Mouse (Mus musculus): ENCODE data around the gene Slc12a4. TPM values are rescaled to one million over a fixed set of nuclear protein-coding genes. Genes with fewer than 3 reads are reported as not detected.
A peak's percentile ranks its signal among the peaks of the same experiment; 100 is the strongest.

Gene Slc12a4
- polyA plus RNA-seq, 2 experiments = 46.0 to 116 TPM

DNA sequence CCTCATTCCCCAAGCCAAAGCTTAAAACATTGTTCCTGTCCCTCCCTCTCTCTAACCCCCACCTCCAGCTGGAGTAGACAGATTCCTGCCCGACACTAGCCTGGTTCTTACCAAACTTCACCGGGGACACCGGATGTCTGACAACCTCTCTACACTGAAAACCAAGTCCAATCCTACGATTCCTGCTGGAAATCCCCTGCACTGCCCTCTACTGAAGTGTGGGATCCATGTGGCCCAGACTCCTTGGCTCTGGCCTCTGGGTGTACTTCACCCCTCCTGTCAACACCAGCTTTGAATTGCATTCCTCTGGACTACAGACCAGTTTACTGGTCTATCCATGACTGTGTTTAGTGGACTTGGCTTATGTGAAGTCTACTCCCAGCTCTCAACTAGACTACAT is 9.3 kb downstream of the Slc12a4 start:
- Histone ChIP-seq H3K4me1 (ENCODE audit: control insufficient read depth, insufficient read depth, low read length) (no peaks in the 10 kb centered on the region), H3K9me3 (ENCODE audit: control insufficient read depth, low read length) (no peaks in the 10 kb centered on the region), H3K36me3 (ENCODE audit: control insufficient read depth, insufficient read depth, low read length) (peaks cover 79% of the 10 kb centered on the region), H3K27me3 (ENCODE audit: control insufficient read depth, insufficient read depth, low read length) (no peaks in the 10 kb centered on the region), H3K4me3 (replicated peaks; ENCODE audit: low read length) (no peak overlapping the region), H3K9ac (ENCODE audit: low read depth, low read length, severe bottlenecking) (no peak overlapping the region), H3K27ac (replicated peaks; ENCODE audit: low read depth, low read length) (no peak overlapping the region), H3K4me2 (replicated peaks; ENCODE audit: low read depth, low read length, severe bottlenecking) (no peak overlapping the region)
- ATAC-seq (ENCODE audit: low FRiP score, low read depth) (no peak), DNase-seq (ENCODE audit: low spot score) (no peak)
- no peak for TF ChIP-seq POLR2A (IDR thresholded peaks at IDR 0.05; ENCODE audit: borderline replicate concordance, extremely low read depth, insufficient read depth, insufficient read length)
- 90% methylated on average over 4 of the region's 4 CpGs for WGBS

DNA sequence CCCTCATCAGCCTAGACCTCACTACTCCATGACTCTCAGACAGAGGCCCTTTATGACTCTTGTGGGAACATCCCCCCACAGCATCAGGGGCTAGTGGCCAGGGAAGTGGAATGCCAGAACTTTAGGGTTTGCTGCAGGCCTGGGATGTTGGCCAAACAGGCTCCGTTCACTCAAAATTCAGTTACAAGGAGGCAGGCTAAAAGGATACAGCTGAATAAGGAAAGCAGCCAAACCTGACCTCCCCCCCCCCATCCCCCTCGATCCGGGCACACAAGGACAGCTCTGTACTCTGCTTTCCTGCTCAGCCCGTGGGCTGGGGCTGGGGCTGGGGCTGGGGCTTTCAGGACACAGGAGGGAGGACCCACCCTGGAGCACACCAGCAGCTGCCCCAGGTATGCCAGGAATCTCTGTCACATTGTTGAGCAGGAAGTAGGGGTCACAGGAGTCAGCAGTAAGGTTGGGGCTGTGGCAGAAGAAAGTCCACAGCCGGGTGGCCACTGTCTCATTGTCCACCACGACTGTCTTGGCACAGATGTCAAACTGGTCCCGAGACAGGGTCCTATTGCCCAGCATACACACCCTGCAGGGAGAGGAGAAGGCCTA is 14.7 kb downstream of the Slc12a4 start:
- ATAC-seq (ENCODE audit: low FRiP score, low read depth) = peak; percentile 70
- Histone ChIP-seq H3K27me3 (ENCODE audit: control insufficient read depth, insufficient read depth, low read length) (no peaks in the 10 kb centered on the region), H3K4me2 (replicated peaks; ENCODE audit: low read depth, low read length, severe bottlenecking) (peak overlapping the region; percentile 18; the same call in 1 of the 2 replicates), H3K9me3 (ENCODE audit: control insufficient read depth, low read length) (no peaks in the 10 kb centered on the region), H3K27ac (replicated peaks; ENCODE audit: low read depth, low read length) (peak overlapping the region; percentile 72), H3K4me3 (replicated peaks; ENCODE audit: low read length) (no peak overlapping the region), H3K4me1 (ENCODE audit: control insufficient read depth, insufficient read depth, low read length) (peaks cover 14% of the 10 kb centered on the region), H3K9ac (ENCODE audit: low read depth, low read length, severe bottlenecking) (no peak overlapping the region), H3K36me3 (ENCODE audit: control insufficient read depth, insufficient read depth, low read length) (peaks cover 95% of the 10 kb centered on the region)
- no peak for TF ChIP-seq POLR2A (IDR thresholded peaks at IDR 0.05; ENCODE audit: borderline replicate concordance, extremely low read depth, insufficient read depth, insufficient read length)
- DNase-seq (ENCODE audit: low spot score) = peak; percentile 67
- 29% methylated on average over 7 of the region's 7 CpGs for WGBS

DNA sequence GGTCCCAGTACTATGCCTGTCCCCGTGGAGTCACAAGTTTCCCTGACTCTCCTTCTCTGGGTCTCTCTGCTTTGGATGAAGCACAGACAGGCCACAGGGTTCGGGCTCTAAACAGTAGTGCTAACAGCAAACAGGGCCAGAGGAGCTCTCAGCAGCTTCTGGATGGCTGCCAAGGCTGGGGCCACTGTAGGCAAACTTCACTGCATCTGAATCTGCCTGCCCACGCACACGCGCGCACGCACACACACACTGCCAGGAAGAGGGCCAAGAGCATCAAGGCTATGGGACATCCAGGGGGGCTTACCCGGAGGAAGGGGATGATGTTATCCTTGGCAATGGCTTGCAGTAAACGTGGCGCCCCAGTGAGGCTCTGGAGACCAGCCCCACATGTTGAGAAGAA is 16.5 kb downstream of the Slc12a4 start:
- peaks cover 97% of the 10 kb centered on the region for H3K36me3 ChIP-seq (ENCODE audit: control insufficient read depth, insufficient read depth, low read length)
- H3K9me3 ChIP-seq (ENCODE audit: control insufficient read depth, low read length) = no peaks in the 10 kb centered on the region
- H3K27me3 ChIP-seq (ENCODE audit: control insufficient read depth, insufficient read depth, low read length) = no peaks in the 10 kb centered on the region
- TF ChIP-seq POLR2A (IDR thresholded peaks at IDR 0.05; ENCODE audit: borderline replicate concordance, extremely low read depth, insufficient read depth, insufficient read length) = no peak
- WGBS = 72% methylated on average over 10 of the region's 10 CpGs
- H3K27ac ChIP-seq (replicated peaks; ENCODE audit: low read depth, low read length) = no peak overlapping the region
- no peak overlapping the region for H3K9ac ChIP-seq (ENCODE audit: low read depth, low read length, severe bottlenecking)
- no peak overlapping the region for H3K4me2 ChIP-seq (replicated peaks; ENCODE audit: low read depth, low read length, severe bottlenecking)
- peak; percentile 61 for DNase-seq (ENCODE audit: low spot score)
- no peak for ATAC-seq (ENCODE audit: low FRiP score, low read depth)
- no peak overlapping the region for H3K4me3 ChIP-seq (replicated peaks; ENCODE audit: low read length)
- peaks cover 14% of the 10 kb centered on the region for H3K4me1 ChIP-seq (ENCODE audit: control insufficient read depth, insufficient read depth, low read length)

DNA sequence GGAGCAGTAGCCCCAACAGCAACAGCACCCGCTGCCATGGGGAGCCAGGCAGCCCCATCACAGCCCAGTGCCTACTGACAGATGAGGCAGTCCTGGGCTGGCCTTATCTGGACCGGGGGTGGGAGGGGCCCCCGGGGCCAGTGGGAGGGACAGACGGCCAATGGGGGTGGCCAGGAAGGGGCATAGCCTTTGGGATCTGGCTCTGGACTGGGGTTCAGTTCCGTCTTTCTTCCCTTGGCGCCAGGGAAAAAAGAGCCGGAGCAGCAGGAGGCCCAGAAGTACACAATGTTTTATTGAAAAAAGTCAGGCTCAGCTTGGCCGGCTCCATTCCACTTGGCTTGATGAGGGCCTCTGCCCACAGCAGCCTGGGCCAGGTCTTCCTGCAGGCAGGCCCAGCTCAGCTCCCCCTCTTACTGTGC is 22.6 kb downstream of the Slc12a4 start, which contains the start of gene Lcat:
Lcat (minus strand) TSS at position 62 of the 419 bp plus-strand sequence.
- Histone ChIP-seq H3K4me3 (replicated peaks; ENCODE audit: low read length) (no peak within 1 kb of the TSS), H3K36me3 (ENCODE audit: control insufficient read depth, insufficient read depth, low read length) (peaks cover 85% of the 10 kb centered on the region), H3K4me1 (ENCODE audit: control insufficient read depth, insufficient read depth, low read length) (peaks cover 4% of the 10 kb centered on the region; the same call in 1 of the 2 replicates), H3K27me3 (ENCODE audit: control insufficient read depth, insufficient read depth, low read length) (no peaks in the 10 kb centered on the region), H3K27ac (replicated peaks; ENCODE audit: low read depth, low read length) (no peak within 1 kb of the TSS), H3K9ac (ENCODE audit: low read depth, low read length, severe bottlenecking) (no peak within 1 kb of the TSS), H3K9me3 (ENCODE audit: control insufficient read depth, low read length) (no peaks in the 10 kb centered on the region), H3K4me2 (replicated peaks; ENCODE audit: low read depth, low read length, severe bottlenecking) (no peak within 1 kb of the TSS)
- DNase-seq (ENCODE audit: low spot score) (no peak), ATAC-seq (ENCODE audit: low FRiP score, low read depth) (no peak)
- 97% methylated on average over 6 of the region's 8 CpGs for WGBS
- TF ChIP-seq POLR2A (IDR thresholded peaks at IDR 0.05; ENCODE audit: borderline replicate concordance, extremely low read depth, insufficient read depth, insufficient read length) = no peak

DNA sequence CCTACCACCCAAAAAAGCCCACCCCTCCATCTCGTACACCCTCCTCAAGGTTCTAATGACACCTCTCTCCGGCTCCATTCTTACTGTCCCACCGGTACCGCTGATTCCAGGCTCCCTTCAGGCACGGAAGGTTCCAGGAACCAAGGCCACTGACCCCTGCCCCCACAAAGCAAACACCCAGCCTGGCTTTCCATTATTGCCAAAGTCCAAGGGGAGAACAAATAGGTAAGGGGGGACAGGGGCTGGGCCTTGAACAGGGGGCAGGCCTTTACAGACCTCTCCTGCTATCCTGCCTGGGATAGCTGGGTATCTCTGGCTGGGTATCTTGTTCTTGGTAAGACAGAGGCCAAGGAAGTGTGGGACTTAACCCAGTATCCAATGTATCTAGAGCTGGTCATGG is 23.4 kb downstream of the Slc12a4 start:
- Histone ChIP-seq H3K9me3 (ENCODE audit: control insufficient read depth, low read length) (no peaks in the 10 kb centered on the region), H3K9ac (ENCODE audit: low read depth, low read length, severe bottlenecking) (no peak overlapping the region), H3K4me3 (replicated peaks; ENCODE audit: low read length) (no peak overlapping the region), H3K27ac (replicated peaks; ENCODE audit: low read depth, low read length) (no peak overlapping the region), H3K36me3 (ENCODE audit: control insufficient read depth, insufficient read depth, low read length) (peaks cover 78% of the 10 kb centered on the region), H3K4me1 (ENCODE audit: control insufficient read depth, insufficient read depth, low read length) (peaks cover 7% of the 10 kb centered on the region), H3K4me2 (replicated peaks; ENCODE audit: low read depth, low read length, severe bottlenecking) (no peak overlapping the region), H3K27me3 (ENCODE audit: control insufficient read depth, insufficient read depth, low read length) (no peaks in the 10 kb centered on the region)
- ATAC-seq (ENCODE audit: low FRiP score, low read depth) = no peak
- no peak for DNase-seq (ENCODE audit: low spot score)
- WGBS = 96% methylated on average over 5 of the region's 5 CpGs
- no peak for TF ChIP-seq POLR2A (IDR thresholded peaks at IDR 0.05; ENCODE audit: borderline replicate concordance, extremely low read depth, insufficient read depth, insufficient read length)
